Mouse (Mus musculus) layer of hippocampus, adult 6 months (tissue): ENCODE results near the gene Gm28305. TPM values are rescaled to one million over a fixed set of nuclear protein-coding genes. Genes with fewer than 3 reads are reported as not detected.

Source experiments
- long read RNA-seq, 2 experiments: library from polyadenylated mRNA; unstranded; transcript quantifications; one replicate each; pipeline ENCODE4 v2.0.0; 2019 to 2020
- polyA plus RNA-seq: library from polyadenylated mRNA; unstranded; fragments of <200 nt; fragmentation: Nextera tagmentation; gene quantifications from 2 replicates; pipeline ENCODE4 v1.2.3, GENCODE M21; 2021

Gm28305 gene
- polyA plus RNA-seq, result not detected in 2 replicates
- long read RNA-seq, experiment 1, partial matches to known transcripts, result 0 of 1 reads
- long read RNA-seq, experiment 1, other reads (novel, unspliced or antisense), result 1 of 1 reads
- long read RNA-seq, experiment 2, partial matches to known transcripts, result 0 of 1 reads
- long read RNA-seq, experiment 2, other reads (novel, unspliced or antisense), result 1 of 1 reads

DNA sequence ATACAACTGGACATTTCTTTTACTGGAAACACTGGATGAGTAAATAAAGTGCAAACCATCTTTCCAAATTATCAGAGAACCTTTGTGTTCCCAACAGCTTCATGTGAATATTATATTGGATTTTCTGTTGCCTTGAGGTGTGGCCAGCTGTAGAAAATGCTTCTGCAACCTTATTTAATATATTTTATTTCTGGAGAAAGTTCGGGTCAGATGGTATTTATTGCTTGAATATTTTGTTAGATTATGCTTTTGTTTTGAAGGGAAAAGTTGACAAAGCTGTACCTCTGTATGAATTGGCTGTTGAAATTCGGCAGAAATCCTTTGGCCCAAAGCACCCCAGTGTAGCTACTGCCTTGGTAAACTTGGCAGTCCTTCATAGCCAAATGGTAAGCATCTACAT is at the start of gene Gm28305:
Gm28305 (plus strand) TSS at position 301 of the 400 bp plus-strand sequence.

DNA sequence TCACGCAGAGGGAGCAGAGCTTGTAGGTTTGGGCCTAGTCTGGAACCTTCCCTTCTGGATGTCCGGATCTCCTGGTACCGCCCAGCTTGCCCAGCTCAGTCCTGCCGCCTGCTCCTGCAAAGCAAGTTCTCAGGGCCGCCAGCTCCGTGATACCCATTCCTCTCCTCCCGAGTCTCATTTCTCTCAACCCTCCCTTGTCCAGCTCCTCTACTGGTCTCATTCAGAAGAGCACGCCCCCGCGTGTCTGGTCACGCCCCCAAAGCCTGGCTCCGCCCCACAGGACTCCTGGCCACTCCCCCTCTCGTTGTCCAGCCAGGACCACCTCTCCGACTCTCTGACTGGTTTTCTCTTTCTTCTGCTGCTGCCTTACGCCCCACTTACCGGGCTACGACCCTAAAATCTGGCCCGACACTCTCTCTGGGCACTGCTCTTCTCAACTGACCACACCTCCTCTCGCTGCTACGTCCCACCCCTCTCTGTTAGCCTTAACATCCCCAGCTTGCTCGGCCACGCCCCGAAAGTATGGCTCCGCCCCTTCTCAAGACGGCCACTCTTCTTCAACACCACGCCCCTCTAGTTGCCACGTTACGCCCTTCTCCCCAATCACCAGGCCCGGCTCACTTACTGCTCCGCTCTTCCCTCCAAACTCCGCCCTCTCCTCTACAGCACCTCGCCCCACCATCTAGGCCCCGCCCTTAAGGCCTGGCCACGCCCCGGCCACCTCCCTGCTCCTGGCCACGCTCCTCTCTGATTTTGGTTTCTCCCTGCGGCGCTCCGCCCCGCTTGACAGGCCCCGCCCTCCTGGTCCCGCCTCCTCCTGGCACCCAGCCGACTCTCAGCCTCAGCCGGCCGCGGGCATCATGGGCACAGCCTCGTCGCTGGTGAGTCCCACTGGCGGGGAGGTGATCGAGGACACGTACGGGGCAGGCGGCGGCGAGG is 38.3 kb upstream of the Gm28305 start, which contains the start of gene Nphp3:
Nphp3 (plus strand) TSS at position 624 of the 939 bp plus-strand sequence.

DNA sequence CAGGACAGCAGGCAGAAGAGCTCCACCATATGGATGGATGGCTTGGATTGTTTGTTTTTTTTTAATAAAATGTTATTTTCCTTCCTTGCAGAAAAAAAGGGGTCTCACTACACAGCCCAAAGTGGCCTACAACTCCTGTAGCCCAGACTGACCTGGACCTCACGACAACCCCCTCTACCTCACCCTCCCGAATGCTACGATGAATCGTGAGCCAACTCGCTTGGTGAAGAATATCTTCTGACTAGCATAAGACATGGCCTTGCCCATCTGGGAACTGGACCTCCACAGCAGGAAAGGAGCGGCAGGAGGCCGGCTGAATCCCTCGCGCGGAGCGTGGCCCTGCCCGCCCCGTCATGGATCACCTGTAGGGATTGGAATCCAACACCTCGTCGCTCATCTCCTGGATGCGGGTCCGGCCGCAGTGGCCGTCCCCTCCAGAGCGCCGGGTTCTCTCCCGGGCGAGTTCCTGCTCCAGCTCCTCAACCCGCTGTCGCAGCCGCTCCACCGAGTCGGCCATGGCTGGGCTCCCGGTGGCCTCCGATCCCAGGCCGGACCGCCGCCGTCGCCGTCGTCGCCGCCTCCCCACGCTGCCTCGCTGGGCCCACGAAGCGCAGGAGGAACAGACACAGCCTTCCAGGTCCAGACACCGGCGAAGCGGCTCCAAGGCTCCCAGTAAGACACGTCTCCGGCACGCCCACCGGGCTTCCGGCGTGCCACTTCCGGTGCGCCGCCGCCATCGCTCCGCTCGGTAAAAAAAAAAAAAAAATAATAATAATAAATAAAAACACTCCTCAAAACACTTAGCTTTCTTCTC is 22.2 kb downstream of the Gm28305 start, which contains the start of gene Uba5:
Uba5 (minus strand) TSS at position 705 of the 814 bp plus-strand sequence.

DNA sequence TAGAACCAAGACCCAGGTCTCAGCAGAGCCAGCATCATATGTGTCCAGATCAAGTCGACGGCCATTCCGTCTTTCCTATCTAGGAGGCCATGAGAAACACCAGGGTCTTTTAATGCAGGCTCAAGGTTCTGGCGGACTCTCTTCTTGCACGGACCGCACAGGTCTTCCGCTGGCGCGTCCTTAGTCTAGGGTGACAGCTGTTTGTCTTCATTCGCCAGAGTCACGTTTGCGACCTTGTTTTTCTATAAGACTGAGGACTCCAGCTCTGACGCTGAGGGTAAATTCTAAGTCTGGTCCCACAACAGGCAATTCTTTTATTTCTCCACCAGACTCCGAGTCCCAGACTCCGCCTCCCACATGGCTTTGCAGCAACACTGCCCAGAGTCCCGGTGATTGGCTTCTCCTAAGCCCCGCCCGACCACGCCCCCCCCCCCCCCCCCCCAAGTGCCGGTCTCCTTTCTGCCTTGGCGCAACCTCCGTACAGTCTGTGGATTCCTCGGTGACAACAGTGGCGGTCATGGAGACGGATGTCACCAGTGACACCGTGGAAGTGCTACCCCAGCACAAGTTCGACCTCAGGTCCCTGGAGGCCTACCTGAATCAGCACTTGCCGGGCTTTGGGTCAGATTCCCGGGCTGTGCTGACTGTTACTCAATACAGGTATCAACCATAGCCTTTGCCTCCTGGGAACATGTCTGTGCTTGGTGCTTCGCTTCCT is 22.9 kb downstream of the Gm28305 start, which contains the start of gene Acad11:
Acad11 (plus strand) TSS at position 134 of the 718 bp plus-strand sequence.

Other genes with a start within 250 kb of the Gm28305 start
- 0.60 and 2.4 TPM in 2 replicates for gene Nphp3, start 38.1 kb upstream of the Gm28305 start, polyA plus RNA-seq
- gene Uba5, start 22.5 kb downstream of the Gm28305 start, polyA plus RNA-seq, result 63.7 and 67.0 TPM in 2 replicates
- gene Acad11, start 22.7 kb downstream of the Gm28305 start, polyA plus RNA-seq, result 12.0 and 14.0 TPM in 2 replicates
- gene Ackr4, start 86.3 kb downstream of the Gm28305 start, polyA plus RNA-seq, result 0.08 and 0.63 TPM in 2 replicates
- gene Dnajc13, start 222.3 kb downstream of the Gm28305 start, polyA plus RNA-seq, result 9.4 and 10.1 TPM in 2 replicates